Mouse (Mus musculus): ENCODE data around the gene Igsf21.

DNA sequence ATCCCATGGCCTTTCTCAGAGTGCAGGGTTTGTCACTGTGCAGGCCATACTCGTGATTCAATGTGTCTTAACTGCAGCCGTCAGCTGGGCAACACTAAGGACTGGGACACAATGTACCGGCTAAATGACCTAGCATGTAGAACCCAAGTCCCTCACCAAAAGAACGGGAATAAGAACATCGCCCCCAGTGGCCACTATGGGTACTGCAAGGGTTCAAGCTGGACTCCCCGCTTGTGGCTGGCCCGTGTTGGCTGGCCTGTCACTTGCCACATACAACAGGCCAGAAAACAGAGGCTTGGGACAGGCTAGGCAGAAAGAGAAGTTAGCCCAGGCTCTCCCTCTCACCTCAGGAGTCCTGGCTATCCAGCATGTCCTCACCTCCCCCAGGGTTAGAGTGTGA is 213.2 kb downstream of the Igsf21 start:
- TF ChIP-seq CTCF (IDR thresholded peaks at IDR 0.05; ENCODE audit: borderline replicate concordance, extremely low read depth, insufficient read depth, insufficient read length), result peak; percentile 87
- TF ChIP-seq POLR2A (IDR thresholded peaks at IDR 0.05; ENCODE audit: borderline replicate concordance, extremely low read depth, insufficient read depth, insufficient read length, poor library complexity, severe bottlenecking), result no peak
